In genomic region chr5:100863091-100863490, GRCm38 (mm10) we compare ENCODE assay signal across 18 mouse cellular contexts. TPM values are rescaled to one million over a fixed set of nuclear protein-coding genes. Genes with fewer than 3 reads are reported as not detected.
DNase-seq lines count a peak whose midpoint lies in the region; TF ChIP-seq lines count a peak whose summit lies in the region.
"Had no signal": no experiment of that assay in that cellular context is flagged by ENCODE, and none has a peak within 500 bp of the region (broad histone marks: within the 10 kb centered on the region; RNA-seq: fewer than 3 reads in every experiment).

No protein-coding gene starts in this region.

- H3K9ac ChIP-seq in ES-Bruce4 (ENCODE audit: low read depth, poor library complexity, severe bottlenecking) (no peak overlapping the region), ES-E14 (ENCODE audit: insufficient read depth, low read depth, low read length, poor library complexity, severe bottlenecking) (no peak overlapping the region)
- H3K9ac ChIP-seq: embryonic facial prominence, embryonic 12.5 days; forebrain, embryonic 13.5 days; forebrain, embryonic 15.5 days; forebrain, postnatal 0 days had no signal

- in situ Hi-C loops in ES-E14 (cut with MboI; ENCODE audit: low sequenced_read_pairs in 2 of 2, unreplicated experiment in 2 of 2), result no loop called here

- H3K4me1 ChIP-seq in ES-Bruce4 (ENCODE audit: control insufficient read depth, insufficient read depth, low read length) (peaks cover 3% of the 10 kb centered on the region), ES-E14 (ENCODE audit: control insufficient read depth in 2 of 2, insufficient read depth in 2 of 2, low read length in 2 of 2, poor library complexity in 1 of 2) (0 out of 4 replicates have a peak, but pooled peaks cover 0 to 6% of the 10 kb centered on the region in 2 experiments)
- H3K4me1 ChIP-seq: embryonic facial prominence, embryonic 12.5 days; forebrain, embryonic 13.5 days had no signal

- TF ChIP-seq EP300 in ES-Bruce4 (IDR thresholded peaks at IDR 0.05; ENCODE audit: insufficient read depth, low read depth, low read length), result no peak

- no peaks in the 10 kb centered on the region for H3K36me3 ChIP-seq in ES-Bruce4 (ENCODE audit: control insufficient read depth, insufficient read depth, low read length, poor library complexity, severe bottlenecking)
- no peaks in the 10 kb centered on the region for H3K36me3 ChIP-seq in ES-E14 (ENCODE audit: control insufficient read depth, insufficient read depth, low read length, poor library complexity, severe bottlenecking)
- H3K36me3 ChIP-seq: embryonic facial prominence, embryonic 10.5 days; embryonic facial prominence, embryonic 12.5 days; forebrain, embryonic 15.5 days had no signal

- no peak overlapping the region for H3K4me3 ChIP-seq in ES-Bruce4 (ENCODE audit: low read depth, low read length)
- H3K4me3 ChIP-seq in ES-E14 (ENCODE audit: insufficient read depth in 1 of 2, low read depth in 1 of 2, low read length in 2 of 2, poor library complexity in 1 of 2, severe bottlenecking in 1 of 2), result no peak overlapping the region
- H3K4me3 ChIP-seq: embryonic facial prominence, embryonic 10.5 days; embryonic facial prominence, embryonic 12.5 days; forebrain, embryonic 13.5 days; forebrain, embryonic 15.5 days had no signal

- TF ChIP-seq POLR2A in ES-Bruce4 (IDR thresholded peaks at IDR 0.05; ENCODE audit: insufficient read depth, low read length), result no peak

- H3K9me3 ChIP-seq in ES-Bruce4 (replicated peaks; ENCODE audit: control insufficient read depth, insufficient read depth, low read length, poor library complexity, severe bottlenecking) (no peaks in the 10 kb centered on the region), ES-E14 (ENCODE audit: control insufficient read depth, insufficient read depth, low read depth, low read length) (no peaks in the 10 kb centered on the region)
- H3K9me3 ChIP-seq: embryonic facial prominence, embryonic 10.5 days; embryonic facial prominence, embryonic 12.5 days; forebrain, embryonic 13.5 days; forebrain, embryonic 15.5 days had no signal

- H3K27me3 ChIP-seq in ES-Bruce4 (ENCODE audit: control insufficient read depth, insufficient read depth, low read length, poor library complexity, severe bottlenecking), result no peaks in the 10 kb centered on the region
- H3K27me3 ChIP-seq: embryonic facial prominence, embryonic 12.5 days; forebrain, embryonic 13.5 days; forebrain, embryonic 15.5 days had no signal

- DNase-seq in ES-E14 (ENCODE audit: low read depth, low spot score), result peak; percentile 47
- peak; percentile 67 for DNase-seq in ZHBTc4 (ENCODE audit: low read depth, low spot score)
- DNase-seq in urinary bladder, postnatal 25 days (ENCODE audit: low spot score), result no peak
- no peak for DNase-seq in left cerebral cortex, adult 8-10 months (ENCODE audit: low spot score in 2 of 2)
- DNase-seq: adrenal gland, adult 8-10 months; adrenal gland, postnatal 14 days; adrenal gland, postnatal 36 days; cerebellum, adult 11-12 months; cerebellum, adult 2 months; cerebellum, adult 9-10 months; cerebellum, postnatal 10 days; cerebellum, postnatal 25 days; forebrain, postnatal 0 days had no signal

- H3K27ac ChIP-seq in ES-Bruce4 (ENCODE audit: insufficient read depth, low read length) (peak overlapping the region; percentile 76), ES-E14 (ENCODE audit: insufficient read depth, low read depth, low read length, poor library complexity, severe bottlenecking) (no peak overlapping the region)
- H3K27ac ChIP-seq: embryonic facial prominence, embryonic 10.5 days; embryonic facial prominence, embryonic 12.5 days; forebrain, embryonic 13.5 days; forebrain, embryonic 15.5 days had no signal

- TF ChIP-seq CTCF in ES-Bruce4 (IDR thresholded peaks at IDR 0.05; ENCODE audit: low read depth, low read length), result no peak

TF ChIP-seq in ES-E14, 5 proteins besides CTCF, POLR2A, EP300 and RAD21:
- TF ChIP-seq ZNF384 (IDR thresholded peaks at IDR 0.05; ENCODE audit: low read depth, low read length) (no peak), MAFK (IDR thresholded peaks at IDR 0.05; ENCODE audit: insufficient read depth, low read depth, low read length) (no peak), HCFC1 (IDR thresholded peaks at IDR 0.05; ENCODE audit: borderline replicate concordance, insufficient read depth, low read length) (no peak), CHD2 (IDR thresholded peaks at IDR 0.05; ENCODE audit: low read depth, low read length) (no peak)
TF ChIP-seq in ES-E14: peak in this region for 0.

RNA-seq across cellular contexts. Expression of gene Gpat3, which starts 17.6 kb away (rescaled TPM):
- polyA plus RNA-seq in ES-Bruce4 (2011; ENCODE audit: insufficient read depth, insufficient read length, low read depth, missing spikeins), result 8.2 and 11.8 TPM in 2 replicates
- 5.6 and 9.3 TPM in 2 replicates for total RNA-seq in ES-E14 (2012; rRNA removed)
- total RNA-seq in left cerebral cortex, adult 8-10 months (2022), result 1 to 10 TPM; 5.2 to 7.0 (median 5.8) TPM

RNA-seq across cellular contexts. Expression of gene Abraxas1, which starts 42.3 kb away (rescaled TPM):
- 32.9 and 37.4 TPM in 2 replicates for polyA plus RNA-seq in ES-Bruce4 (2011; ENCODE audit: insufficient read depth, insufficient read length, low read depth, missing spikeins)
- total RNA-seq in ES-E14 (2012; rRNA removed), result 19.5 and 20.7 TPM in 2 replicates
- 10 to 100 TPM in 3 of 4 experiments, 1 to 10 TPM in 1; 6.5 to 14.4 (median 11.5) TPM for total RNA-seq in left cerebral cortex, adult 8-10 months (2022)

Comparison
In these comparisons a context has a peak if more than half of its experiments do, and no peak if none do; other contexts are left out.
1. DNase-seq: peak in ES-E14 (single experiment) and ZHBTc4 (single experiment); none in urinary bladder, postnatal 25 days (single experiment) and left cerebral cortex, adult 8-10 months (0 of 2).